Comparison of ENCODE assay signal across 9 mouse cellular contexts in genomic region chr17:29330671-29331410, GRCm38 (mm10). TPM values are rescaled to one million over a fixed set of nuclear protein-coding genes. Genes with fewer than 3 reads are reported as not detected.
DNase-seq lines count a peak whose midpoint lies in the region; ATAC-seq lines count a peak whose summit lies in the region.
"Had no signal": no experiment of that assay in that cellular context is flagged by ENCODE, and none has a peak within 500 bp of the region (broad histone marks: within the 10 kb centered on the region; RNA-seq: fewer than 3 reads in every experiment).

No protein-coding gene starts in this region.

- no peak for ATAC-seq in embryonic facial prominence, embryonic 12.5 days (ENCODE audit: insufficient number of reproducible peaks, insufficient read depth, low FRiP score, low TSS enrichment)
- no peak for ATAC-seq in hindbrain, embryonic 14.5 days (ENCODE audit: low FRiP score)
- ATAC-seq in neural tube, embryonic 15.5 days (ENCODE audit: low FRiP score), result no peak

- no peaks in the 10 kb centered on the region for H3K9me3 ChIP-seq in embryonic facial prominence, embryonic 12.5 days
- no peaks in the 10 kb centered on the region for H3K9me3 ChIP-seq in embryonic facial prominence, embryonic 10.5 days
- no peaks in the 10 kb centered on the region for H3K9me3 ChIP-seq in hindbrain, embryonic 14.5 days (ENCODE audit: control insufficient read depth, low read length)
- H3K9me3 ChIP-seq in neural tube, embryonic 15.5 days (replicated peaks), result no peaks in the 10 kb centered on the region
- H3K9me3 ChIP-seq: liver, embryonic 15.5 days had no signal

- H3K9ac ChIP-seq in embryonic facial prominence, embryonic 12.5 days, result no peak overlapping the region
- H3K9ac ChIP-seq in hindbrain, embryonic 14.5 days, result no peak overlapping the region
- H3K9ac ChIP-seq in neural tube, embryonic 15.5 days (replicated peaks), result 0 out of 2 replicates have a peak overlapping the region, but pooled peaks have one; percentile 7
- H3K9ac ChIP-seq: liver, embryonic 15.5 days had no signal

- H3K4me1 ChIP-seq in embryonic facial prominence, embryonic 12.5 days, result peaks cover 10% of the 10 kb centered on the region; the same call in 1 of the 2 replicates
- peaks cover 32% of the 10 kb centered on the region for H3K4me1 ChIP-seq in embryonic facial prominence, embryonic 10.5 days
- H3K4me1 ChIP-seq in hindbrain, embryonic 14.5 days (replicated peaks; ENCODE audit: control insufficient read depth, insufficient read depth, low read length), result peaks cover 19% of the 10 kb centered on the region
- H3K4me1 ChIP-seq in neural tube, embryonic 15.5 days, result peaks cover 31% of the 10 kb centered on the region

- no peak for DNase-seq in embryonic facial prominence, embryonic 10.5 days (ENCODE audit: low spot score)
- DNase-seq in urinary bladder, postnatal 14 days (ENCODE audit: low spot score), result peak; percentile 49
- no peak for DNase-seq in urinary bladder, postnatal 10 days (ENCODE audit: low spot score)
- DNase-seq in hindbrain, embryonic 14.5 days (ENCODE audit: low spot score), result peak; percentile 31
- no peak for DNase-seq in urinary bladder, postnatal 36 days (ENCODE audit: low spot score in 2 of 2)
- DNase-seq in layer of hippocampus, postnatal 25 days (ENCODE audit: extremely low spot score in 1 of 2, low spot score in 1 of 2), result no peak

- WGBS in embryonic facial prominence, embryonic 12.5 days, result 30% methylated on average over 5 of the region's 5 CpGs
- 40% methylated on average over 5 of the region's 5 CpGs for WGBS in embryonic facial prominence, embryonic 10.5 days
- 25% methylated on average over 5 of the region's 5 CpGs for WGBS in hindbrain, embryonic 14.5 days
- WGBS in neural tube, embryonic 15.5 days, result 37% methylated on average over 5 of the region's 5 CpGs

- H3K4me3 ChIP-seq in embryonic facial prominence, embryonic 12.5 days, result no peak overlapping the region
- no peak overlapping the region for H3K4me3 ChIP-seq in embryonic facial prominence, embryonic 10.5 days
- H3K4me3 ChIP-seq in hindbrain, embryonic 14.5 days (replicated peaks; ENCODE audit: low read length), result no peak overlapping the region
- no peak overlapping the region for H3K4me3 ChIP-seq in neural tube, embryonic 15.5 days (replicated peaks)
- H3K4me3 ChIP-seq: liver, embryonic 15.5 days had no signal

- H3K36me3 ChIP-seq in embryonic facial prominence, embryonic 12.5 days, result peaks cover 45% of the 10 kb centered on the region
- peaks cover 62% of the 10 kb centered on the region for H3K36me3 ChIP-seq in embryonic facial prominence, embryonic 10.5 days (replicated peaks)
- peaks cover 50% of the 10 kb centered on the region for H3K36me3 ChIP-seq in hindbrain, embryonic 14.5 days (replicated peaks; ENCODE audit: control insufficient read depth, insufficient read depth)
- peaks cover 52% of the 10 kb centered on the region for H3K36me3 ChIP-seq in neural tube, embryonic 15.5 days

- H3K27ac ChIP-seq in embryonic facial prominence, embryonic 12.5 days, result peak overlapping the region; percentile 54
- H3K27ac ChIP-seq in embryonic facial prominence, embryonic 10.5 days (replicated peaks), result no peak overlapping the region
- peak overlapping the region; percentile 70 for H3K27ac ChIP-seq in hindbrain, embryonic 14.5 days
- peak overlapping the region; percentile 61 for H3K27ac ChIP-seq in neural tube, embryonic 15.5 days (replicated peaks)
- H3K27ac ChIP-seq: liver, embryonic 15.5 days had no signal

- no peak overlapping the region for H3K4me2 ChIP-seq in embryonic facial prominence, embryonic 12.5 days (replicated peaks)
- no peak overlapping the region for H3K4me2 ChIP-seq in hindbrain, embryonic 14.5 days (replicated peaks)
- no peak overlapping the region for H3K4me2 ChIP-seq in neural tube, embryonic 15.5 days
- H3K4me2 ChIP-seq: liver, embryonic 15.5 days had no signal

- H3K27me3 ChIP-seq in embryonic facial prominence, embryonic 12.5 days, result peaks cover 27% of the 10 kb centered on the region
- peaks cover 34% of the 10 kb centered on the region for H3K27me3 ChIP-seq in embryonic facial prominence, embryonic 10.5 days (replicated peaks; ENCODE audit: low read depth, poor library complexity, severe bottlenecking)
- no peaks in the 10 kb centered on the region for H3K27me3 ChIP-seq in hindbrain, embryonic 14.5 days (ENCODE audit: control insufficient read depth, insufficient read depth, low read length)
- H3K27me3 ChIP-seq in neural tube, embryonic 15.5 days (replicated peaks), result no peaks in the 10 kb centered on the region

RNA-seq across cellular contexts. Expression of gene Pi16, which starts 13.4 kb away (rescaled TPM):
- polyA plus RNA-seq in embryonic facial prominence, embryonic 12.5 days (2016; fragmentation: Nextera tagmentation; extraction: Ambion mirVana), result 0.49 and 0.59 TPM in 2 replicates
- polyA plus RNA-seq in embryonic facial prominence, embryonic 10.5 days (2016; fragmentation: Nextera tagmentation; extraction: Ambion mirVana), result 0.65 and 0.91 TPM in 2 replicates
- 0.84 and 0.85 TPM in 2 replicates for polyA plus RNA-seq in hindbrain, embryonic 14.5 days (2014; fragmentation: Nextera tagmentation; extraction: Ambion mirVana)
- polyA plus RNA-seq in neural tube, embryonic 15.5 days (2015; fragmentation: Nextera tagmentation; extraction: Ambion mirVana), result 2.8 TPM in 2 replicates
- 1 to 10 TPM in 1 of 2 experiments, under 1 TPM in 1; 0.98 to 1.5 TPM for total RNA-seq in layer of hippocampus, postnatal 25 days (2021)

RNA-seq across cellular contexts. Expression of gene Mtch1, which starts 16.9 kb away (rescaled TPM):
- polyA plus RNA-seq in embryonic facial prominence, embryonic 12.5 days (2016; fragmentation: Nextera tagmentation; extraction: Ambion mirVana), result 420 and 454 TPM in 2 replicates
- 278 and 280 TPM in 2 replicates for polyA plus RNA-seq in embryonic facial prominence, embryonic 10.5 days (2016; fragmentation: Nextera tagmentation; extraction: Ambion mirVana)
- polyA plus RNA-seq in hindbrain, embryonic 14.5 days (2014; fragmentation: Nextera tagmentation; extraction: Ambion mirVana), result 530 and 564 TPM in 2 replicates
- 453 and 482 TPM in 2 replicates for polyA plus RNA-seq in neural tube, embryonic 15.5 days (2015; fragmentation: Nextera tagmentation; extraction: Ambion mirVana)
- 100 to 1,000 TPM; 556 to 630 TPM for total RNA-seq in layer of hippocampus, postnatal 25 days (2021)

RNA-seq across cellular contexts. Expression of gene Fgd2, which starts 29.9 kb away (rescaled TPM):
- polyA plus RNA-seq in embryonic facial prominence, embryonic 12.5 days (2016; fragmentation: Nextera tagmentation; extraction: Ambion mirVana), result 9.2 and 9.3 TPM in 2 replicates
- 10.2 and 12.3 TPM in 2 replicates for polyA plus RNA-seq in embryonic facial prominence, embryonic 10.5 days (2016; fragmentation: Nextera tagmentation; extraction: Ambion mirVana)
- 3.8 and 4.9 TPM in 2 replicates for polyA plus RNA-seq in hindbrain, embryonic 14.5 days (2014; fragmentation: Nextera tagmentation; extraction: Ambion mirVana)
- 3.7 and 9.8 TPM in 2 replicates for polyA plus RNA-seq in neural tube, embryonic 15.5 days (2015; fragmentation: Nextera tagmentation; extraction: Ambion mirVana)
- 1 to 10 TPM; 5.6 to 8.2 TPM for total RNA-seq in layer of hippocampus, postnatal 25 days (2021)

Comparison
In these comparisons a context has a peak if more than half of its experiments do, and no peak if none do; other contexts are left out.
1. DNase-seq: peak in urinary bladder, postnatal 14 days (single experiment) and hindbrain, embryonic 14.5 days (single experiment); none in embryonic facial prominence, embryonic 10.5 days (single experiment), urinary bladder, postnatal 10 days (single experiment), urinary bladder, postnatal 36 days (0 of 2) and layer of hippocampus, postnatal 25 days (0 of 2).